In the genomic region with DNA sequence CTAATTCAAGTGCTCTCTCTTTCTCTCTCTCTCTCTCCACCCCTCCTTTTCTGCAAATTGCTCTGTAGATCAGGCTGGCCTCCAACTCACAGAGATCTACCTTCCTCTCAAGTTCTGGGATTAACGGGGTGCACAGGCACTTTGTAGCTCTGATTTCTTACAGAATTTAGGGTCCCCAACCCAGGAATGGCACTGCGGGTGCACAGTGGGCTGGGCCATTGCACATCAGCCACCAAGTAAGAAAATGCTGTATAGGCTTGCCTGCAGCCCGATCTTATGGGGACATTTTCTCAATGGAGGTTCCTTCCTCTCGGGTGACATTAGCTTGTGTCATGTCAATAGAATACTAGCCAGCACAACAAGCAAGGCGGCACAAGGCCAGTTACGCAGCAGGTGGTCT, we compare ENCODE assay signal across 21 mouse cellular contexts. TPM values are rescaled to one million over a fixed set of nuclear protein-coding genes. Genes with fewer than 3 reads are reported as not detected.
DNase-seq lines count a peak whose midpoint lies in the region; ATAC-seq and TF ChIP-seq lines count a peak whose summit lies in the region.
"Had no signal": no experiment of that assay in that cellular context is flagged by ENCODE, and none has a peak within 500 bp of the region (broad histone marks: within the 10 kb centered on the region; RNA-seq: fewer than 3 reads in every experiment).

No protein-coding gene starts in this region.

- TF ChIP-seq CTCF in midbrain, postnatal 0 days (IDR thresholded peaks at IDR 0.05) = no peak
- TF ChIP-seq CTCF in stomach, postnatal 0 days (IDR thresholded peaks at IDR 0.05; ENCODE audit: low read depth) = no peak

- no peaks in the 10 kb centered on the region for H3K9me3 ChIP-seq in midbrain, embryonic 11.5 days (ENCODE audit: control insufficient read depth, low read length)
- no peaks in the 10 kb centered on the region for H3K9me3 ChIP-seq in midbrain, postnatal 0 days (ENCODE audit: low read length)
- no peaks in the 10 kb centered on the region for H3K9me3 ChIP-seq in stomach, postnatal 0 days (ENCODE audit: control insufficient read depth, low read length)
- H3K9me3 ChIP-seq: G1E had no signal

- no peaks in the 10 kb centered on the region for H3K27me3 ChIP-seq in midbrain, embryonic 11.5 days (ENCODE audit: control insufficient read depth, insufficient read depth, low read length)
- no peaks in the 10 kb centered on the region for H3K27me3 ChIP-seq in midbrain, postnatal 0 days (ENCODE audit: insufficient read depth, low read length)
- H3K27me3 ChIP-seq in stomach, postnatal 0 days (ENCODE audit: control insufficient read depth, insufficient read depth, low read length) = no peaks in the 10 kb centered on the region
- H3K27me3 ChIP-seq: CH12.LX, Patski had no signal

- H3K36me3 ChIP-seq in midbrain, embryonic 11.5 days (ENCODE audit: control insufficient read depth, insufficient read depth, low read length) = no peaks in the 10 kb centered on the region
- H3K36me3 ChIP-seq in midbrain, postnatal 0 days (ENCODE audit: insufficient read depth, low read length) = peaks cover 9% of the 10 kb centered on the region; the same call in 1 of the 2 replicates
- H3K36me3 ChIP-seq in stomach, postnatal 0 days (ENCODE audit: control insufficient read depth, insufficient read depth, low read length) = no peaks in the 10 kb centered on the region

- ATAC-seq in midbrain, embryonic 11.5 days (ENCODE audit: low FRiP score) = no peak
- no peak for ATAC-seq in midbrain, postnatal 0 days (ENCODE audit: low FRiP score)
- no peak for ATAC-seq in stomach, postnatal 0 days (ENCODE audit: low FRiP score, low TSS enrichment)
- ATAC-seq: activated CD4-positive, CD25-positive, alpha-beta regulatory T cell, adult 4 months; CD4-positive, CD25-positive, alpha-beta regulatory T cell, adult 4 months; Patski had no signal

- no peak overlapping the region for H3K4me2 ChIP-seq in midbrain, embryonic 11.5 days
- H3K4me2 ChIP-seq in midbrain, postnatal 0 days (ENCODE audit: low read depth, low read length, poor library complexity, severe bottlenecking) = no peak overlapping the region
- H3K4me2 ChIP-seq in stomach, postnatal 0 days (replicated peaks; ENCODE audit: low read depth) = no peak overlapping the region

- peak; percentile 70 for DNase-seq in heart, adult 11 months
- no peak for DNase-seq in heart, postnatal 4 days
- peak; percentile 79 for DNase-seq in midbrain, embryonic 11.5 days (ENCODE audit: low spot score, missing footprints)
- no peak for DNase-seq in midbrain, postnatal 0 days (ENCODE audit: low spot score)
- DNase-seq in stomach, postnatal 0 days (ENCODE audit: low spot score) = peak; percentile 5
- no peak for DNase-seq in frontal cortex, postnatal 25 days (ENCODE audit: low spot score in 2 of 2)
- DNase-seq: adrenal gland, adult 2 months; adrenal gland, adult 8-10 months; adrenal gland, postnatal 10 days; adrenal gland, postnatal 14 days; adrenal gland, postnatal 25 days; adrenal gland, postnatal 36 days; B cell, adult 2 months; cerebellum, adult 11 months; cerebellum, adult 11-12 months; cerebellum, adult 18-20 months had no signal

- H3K9ac ChIP-seq in midbrain, embryonic 11.5 days (ENCODE audit: low read length) = no peak overlapping the region
- no peak overlapping the region for H3K9ac ChIP-seq in midbrain, postnatal 0 days (replicated peaks; ENCODE audit: low read length, poor library complexity, severe bottlenecking)
- no peak overlapping the region for H3K9ac ChIP-seq in stomach, postnatal 0 days (ENCODE audit: low read length)

- no peak overlapping the region for H3K27ac ChIP-seq in midbrain, embryonic 11.5 days (ENCODE audit: low read depth, low read length)
- H3K27ac ChIP-seq in midbrain, postnatal 0 days (ENCODE audit: low read depth, low read length) = no peak overlapping the region
- no peak overlapping the region for H3K27ac ChIP-seq in stomach, postnatal 0 days (replicated peaks)

- H3K4me1 ChIP-seq in midbrain, embryonic 11.5 days (ENCODE audit: control insufficient read depth, insufficient read depth, low read length) = no peaks in the 10 kb centered on the region
- H3K4me1 ChIP-seq in midbrain, postnatal 0 days (ENCODE audit: insufficient read depth, low read length) = no peaks in the 10 kb centered on the region
- no peaks in the 10 kb centered on the region for H3K4me1 ChIP-seq in stomach, postnatal 0 days (replicated peaks; ENCODE audit: control insufficient read depth, insufficient read depth)

- H3K4me3 ChIP-seq in midbrain, embryonic 11.5 days (ENCODE audit: low read depth, low read length) = no peak overlapping the region
- no peak overlapping the region for H3K4me3 ChIP-seq in midbrain, postnatal 0 days (ENCODE audit: low read depth, low read length)
- no peak overlapping the region for H3K4me3 ChIP-seq in stomach, postnatal 0 days (ENCODE audit: low read depth, low read length)

- TF ChIP-seq EP300 in stomach, postnatal 0 days (optimal IDR thresholded peaks at IDR 0.05) = no peak

- WGBS in midbrain, embryonic 11.5 days = 92% methylated on average over 6 of the region's 6 CpGs
- WGBS in midbrain, postnatal 0 days = 91% methylated on average over 6 of the region's 6 CpGs
- WGBS in stomach, postnatal 0 days = 92% methylated on average over 6 of the region's 6 CpGs

RNA-seq across cellular contexts. Expression of gene Prepl, which starts 30.9 kb away (rescaled TPM):
- 100 to 1,000 TPM; 117 to 118 TPM for total RNA-seq in heart, postnatal 4 days (2021)
- polyA plus RNA-seq in midbrain, embryonic 11.5 days (2014; fragmentation: Nextera tagmentation; extraction: Ambion mirVana) = 60.0 and 61.7 TPM in 2 replicates
- total RNA-seq in midbrain, postnatal 0 days (2014; rRNA removed) = 111 and 149 TPM in 2 replicates
- 150 and 151 TPM in 2 replicates for polyA plus RNA-seq in midbrain, postnatal 0 days (2015; fragmentation: Nextera tagmentation; extraction: Ambion mirVana)
- 15.5 and 15.7 TPM in 2 replicates for polyA plus RNA-seq in stomach, postnatal 0 days (2015; fragmentation: Nextera tagmentation; extraction: Ambion mirVana)

RNA-seq across cellular contexts. Expression of gene Slc3a1, which starts 31.0 kb away (rescaled TPM):
- under 1 TPM; 0.16 to 0.26 TPM for total RNA-seq in heart, postnatal 4 days (2021)
- polyA plus RNA-seq in midbrain, embryonic 11.5 days (2014; fragmentation: Nextera tagmentation; extraction: Ambion mirVana) = 0.17 and 0.34 TPM in 2 replicates
- total RNA-seq in midbrain, postnatal 0 days (2014; rRNA removed) = 0.27 and 0.76 TPM in 2 replicates
- polyA plus RNA-seq in midbrain, postnatal 0 days (2015; fragmentation: Nextera tagmentation; extraction: Ambion mirVana) = 0.14 and 0.16 TPM in 2 replicates
- 0.88 and 1.0 TPM in 2 replicates for polyA plus RNA-seq in stomach, postnatal 0 days (2015; fragmentation: Nextera tagmentation; extraction: Ambion mirVana)
- polyA plus RNA-seq: G1E had no signal

RNA-seq across cellular contexts. Expression of gene Camkmt, which starts 31.2 kb away (rescaled TPM):
- 1 to 10 TPM; 4.1 to 5.3 TPM for total RNA-seq in heart, postnatal 4 days (2021)
- polyA plus RNA-seq in midbrain, embryonic 11.5 days (2014; fragmentation: Nextera tagmentation; extraction: Ambion mirVana) = 14.9 and 17.0 TPM in 2 replicates
- 6.1 and 12.6 TPM in 2 replicates for total RNA-seq in midbrain, postnatal 0 days (2014; rRNA removed)
- 21.4 and 21.5 TPM in 2 replicates for polyA plus RNA-seq in midbrain, postnatal 0 days (2015; fragmentation: Nextera tagmentation; extraction: Ambion mirVana)
- 8.0 and 8.3 TPM in 2 replicates for polyA plus RNA-seq in stomach, postnatal 0 days (2015; fragmentation: Nextera tagmentation; extraction: Ambion mirVana)

Comparison
In these comparisons a context has a peak if more than half of its experiments do, and no peak if none do; other contexts are left out.
1. DNase-seq: peak in heart, adult 11 months (single experiment), midbrain, embryonic 11.5 days (single experiment) and stomach, postnatal 0 days (single experiment); none in heart, postnatal 4 days (single experiment), midbrain, postnatal 0 days (single experiment) and frontal cortex, postnatal 25 days (0 of 2).